Mouse (Mus musculus) adrenal gland, postnatal 36 days (tissue): ENCODE measurements at regions not wholly inside any gene's neighbourhood (a gene's known extent, or its start where the extent isn't known, plus 50 kb on each side); places are given as distances from the start of the nearest gene placed in this dataset.

Experiments used
- DNase-seq, 2 experiments: peaks; one replicate each; pipeline ENCODE4 v3.0.0; 2021; ENCODE audit warnings: mixed read lengths in 1 of 2

DNA sequence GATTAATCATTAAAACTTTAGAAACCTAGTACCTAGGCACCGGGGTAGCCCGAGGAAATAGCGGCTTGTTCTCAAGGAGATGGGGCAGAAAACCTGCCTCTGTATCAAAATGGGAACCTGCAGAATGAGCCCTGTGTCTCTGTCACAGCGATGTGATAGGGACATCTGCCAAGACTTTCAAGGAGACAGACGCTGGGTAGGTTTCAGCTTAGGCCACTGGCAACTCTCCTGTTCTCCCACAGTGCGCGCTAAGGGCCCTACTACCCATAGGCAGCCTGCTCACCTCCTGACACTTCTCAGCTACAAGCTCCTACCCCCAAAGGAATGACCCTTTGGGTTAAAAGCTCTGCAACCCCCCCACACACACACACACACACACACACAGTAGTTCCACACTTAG lies 396.4 kb downstream of the Sox9 start:
- no peak for DNase-seq

DNA sequence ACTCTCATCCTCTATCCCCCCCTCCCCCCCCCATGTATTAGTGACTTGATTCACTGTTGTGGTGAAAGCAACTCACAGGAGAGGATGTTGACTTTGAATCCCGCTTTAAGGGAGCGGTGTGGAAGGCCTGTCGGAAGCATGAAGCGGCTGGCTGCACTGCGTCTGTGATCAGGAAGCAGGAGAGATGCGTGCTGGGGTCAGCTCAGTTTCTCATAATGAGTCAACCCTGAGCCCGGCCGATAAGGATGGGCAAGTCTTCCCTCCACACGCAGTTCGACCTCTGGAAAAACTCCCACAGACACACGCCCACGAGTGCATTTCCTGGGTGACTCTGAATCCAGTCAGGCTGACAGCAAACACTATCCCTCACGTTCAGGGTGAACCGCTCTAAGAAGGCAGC lies 398.0 kb downstream of the Sox9 start:
- no peak for DNase-seq

DNA sequence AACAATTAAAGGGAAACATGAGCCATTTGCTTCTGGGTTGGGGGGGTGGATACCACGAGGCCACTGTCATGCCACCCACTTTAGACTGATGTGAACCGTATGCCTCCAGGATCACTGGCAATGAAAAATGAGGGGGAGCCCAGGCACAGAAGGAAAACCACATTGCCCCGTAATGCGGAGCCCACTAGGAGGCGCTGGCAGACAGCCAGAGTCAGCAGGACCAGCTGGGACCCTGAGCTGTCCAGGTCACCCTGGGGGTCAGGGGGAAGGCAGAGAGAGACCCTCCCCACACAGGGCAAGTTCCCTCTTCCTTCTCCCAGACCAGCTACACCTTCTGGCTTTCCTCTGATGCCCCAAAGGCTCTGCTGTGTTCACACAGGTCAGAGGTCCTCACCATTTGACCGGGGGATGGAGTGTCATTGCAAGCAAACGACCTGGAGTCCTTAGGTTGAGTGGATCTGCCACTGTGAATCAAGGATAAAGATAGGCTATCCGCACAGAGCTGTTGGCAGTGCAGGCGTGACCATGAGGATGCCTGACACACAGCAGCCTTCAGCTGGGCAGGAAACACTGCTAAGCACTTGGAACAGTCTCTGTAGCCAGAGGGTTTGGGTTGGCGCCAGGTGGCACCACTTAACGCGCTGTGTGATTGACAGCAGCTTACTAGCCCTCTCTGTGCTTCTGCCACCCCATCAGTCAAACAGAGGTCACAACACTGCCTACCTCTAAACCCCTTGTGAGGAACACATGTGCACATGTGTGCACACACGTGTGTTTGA lies 400.2 kb downstream of the Sox9 start:
- DNase-seq, result no peak

DNA sequence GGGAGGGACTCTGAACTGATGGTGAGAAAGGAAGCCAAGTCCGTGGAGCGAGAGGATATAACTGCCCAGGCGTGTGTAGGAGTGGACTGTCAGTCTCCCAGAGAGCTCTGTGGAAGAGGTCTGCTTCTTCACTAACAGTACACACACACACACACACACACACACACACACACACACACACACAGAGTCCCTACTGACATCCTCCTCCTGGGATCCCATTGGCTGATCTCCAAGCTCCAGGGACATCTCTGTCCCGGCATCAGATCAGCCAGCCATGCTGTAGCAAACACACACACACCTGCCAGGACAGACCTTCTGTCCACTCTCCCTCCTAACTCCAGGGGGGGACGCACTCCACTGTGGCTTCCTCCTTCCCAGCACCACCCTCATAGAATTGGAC lies 401.5 kb downstream of the Sox9 start:
- no peak for DNase-seq

DNA sequence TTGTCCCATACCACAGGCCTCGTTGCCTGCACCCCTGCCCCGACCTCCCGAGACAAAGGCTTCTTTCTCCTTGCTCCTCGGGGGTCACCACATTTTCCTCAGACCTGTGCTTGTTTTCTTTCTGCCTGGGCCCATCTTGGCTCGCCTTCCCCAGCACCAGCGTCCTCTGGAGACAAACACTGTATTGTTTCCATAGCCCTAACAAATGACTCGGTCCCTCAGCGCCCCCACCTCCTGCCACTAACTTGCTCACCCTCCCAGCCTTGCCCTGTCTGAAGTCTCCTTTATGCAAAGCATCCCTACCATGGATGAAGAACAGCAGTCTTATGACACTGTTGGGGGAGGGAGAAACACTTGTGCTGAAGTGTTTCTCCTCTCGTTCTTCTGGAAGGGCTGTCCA lies 402.1 kb downstream of the Sox9 start:
- DNase-seq, result no peak

DNA sequence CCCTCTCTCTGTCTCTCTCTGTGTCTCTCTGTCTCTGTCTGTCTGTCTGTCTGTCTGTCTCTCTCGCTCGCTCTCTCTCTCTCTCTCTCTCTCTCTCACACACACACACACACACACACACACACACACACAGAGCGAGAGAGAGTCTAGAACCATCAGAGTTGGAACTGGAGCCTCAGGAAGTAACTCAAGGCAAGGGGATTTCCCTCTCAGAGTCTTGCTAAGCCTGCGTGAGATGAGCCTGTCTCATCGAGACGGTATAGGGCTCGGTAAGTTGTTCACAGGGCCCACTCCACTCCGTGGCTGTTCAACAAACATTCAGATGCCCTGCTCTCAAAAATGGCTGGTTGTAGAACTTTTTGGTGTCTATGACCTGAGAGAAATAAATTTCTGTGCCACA lies 405.4 kb downstream of the Sox9 start:
- DNase-seq, result no peak

DNA sequence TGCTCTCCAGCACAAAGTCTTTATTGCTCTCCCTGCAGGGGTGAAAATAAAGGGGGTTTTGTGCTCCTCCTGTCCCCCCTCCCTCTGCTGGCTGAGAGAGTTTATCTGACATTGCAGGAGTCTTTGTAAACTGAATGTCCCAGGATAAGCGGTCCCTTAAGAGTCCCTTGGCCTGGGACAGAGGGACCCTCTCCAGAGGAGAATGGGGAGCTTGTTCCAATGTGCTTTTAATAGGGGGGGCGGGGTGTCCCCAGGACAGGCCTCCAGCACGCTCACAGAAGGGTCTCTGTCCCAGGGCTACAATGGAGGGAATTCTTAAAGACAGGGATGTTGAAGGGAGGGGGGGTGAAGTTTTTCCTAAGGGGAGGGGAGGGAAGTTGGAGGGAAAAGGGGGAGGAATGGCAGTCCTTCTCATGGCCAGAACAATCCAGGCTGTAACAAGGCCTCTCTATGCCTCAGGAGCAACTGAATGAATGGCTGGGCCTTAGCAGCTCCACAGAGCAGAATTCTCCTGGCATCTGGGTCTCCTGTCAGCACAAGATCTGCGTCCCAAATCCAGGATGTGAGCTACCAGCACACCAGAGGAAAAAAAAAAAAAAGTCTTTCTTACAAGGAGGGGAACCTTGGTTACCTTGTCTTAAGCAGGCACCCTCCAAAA lies 406.4 kb downstream of the Sox9 start:
- DNase-seq, result no peak

DNA sequence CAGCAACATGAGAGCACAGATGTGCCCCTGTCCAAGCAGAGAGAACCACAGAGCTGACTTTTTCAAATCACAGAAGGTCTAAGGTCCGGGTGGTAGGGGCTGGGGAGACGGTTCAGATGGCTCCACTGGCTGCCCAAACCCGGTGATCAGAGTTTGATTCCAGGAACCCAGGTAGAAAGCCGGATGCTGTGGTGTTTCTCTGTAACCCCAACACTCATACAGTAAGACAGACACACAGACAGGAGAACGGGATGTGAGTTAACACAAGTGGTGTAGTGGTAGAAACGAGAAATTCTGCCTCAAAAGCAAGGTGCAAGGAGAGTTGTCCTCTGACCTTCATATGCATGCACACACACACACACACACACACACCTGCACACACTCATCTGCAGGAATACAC lies 408.0 kb downstream of the Sox9 start:
- DNase-seq, result no peak

DNA sequence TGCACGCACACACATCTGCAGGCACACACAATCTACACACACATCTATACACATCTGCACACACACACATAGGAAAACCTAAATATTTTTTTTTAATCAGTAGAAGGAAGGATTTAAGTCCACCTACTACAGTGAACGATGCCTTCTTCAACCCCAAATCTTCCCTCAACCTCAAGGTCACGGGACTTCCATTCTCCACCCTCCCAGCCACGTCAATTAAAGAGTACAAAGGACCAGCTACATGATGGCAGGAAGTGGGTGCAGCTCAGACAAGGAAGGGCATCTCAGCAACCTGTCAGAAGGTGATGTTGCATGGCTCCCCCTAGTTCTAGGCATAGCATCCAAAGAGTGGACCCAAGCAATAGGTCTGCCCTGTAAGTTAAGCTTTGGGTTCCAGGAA lies 408.5 kb downstream of the Sox9 start:
- DNase-seq, result no peak

DNA sequence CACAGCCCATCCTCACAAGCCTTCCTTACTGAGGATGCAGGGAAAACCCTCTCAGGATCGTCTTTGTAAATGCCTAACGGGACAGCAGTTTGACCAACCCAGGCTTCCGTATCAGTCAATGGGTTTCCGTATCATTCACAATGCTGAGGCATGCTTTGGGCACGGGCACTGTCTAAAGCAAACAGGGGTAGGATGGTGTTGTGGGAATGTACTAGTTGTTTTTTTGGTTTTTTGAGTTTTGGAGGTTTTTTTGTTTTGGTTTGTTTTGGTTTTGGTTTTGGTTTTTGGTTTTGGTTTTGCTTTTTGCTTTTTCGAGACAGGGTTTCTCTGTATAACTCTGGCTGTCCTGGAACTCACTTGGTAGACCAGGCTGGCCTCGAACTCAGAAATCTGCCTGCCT lies 409.0 kb downstream of the Sox9 start:
- no peak for DNase-seq

DNA sequence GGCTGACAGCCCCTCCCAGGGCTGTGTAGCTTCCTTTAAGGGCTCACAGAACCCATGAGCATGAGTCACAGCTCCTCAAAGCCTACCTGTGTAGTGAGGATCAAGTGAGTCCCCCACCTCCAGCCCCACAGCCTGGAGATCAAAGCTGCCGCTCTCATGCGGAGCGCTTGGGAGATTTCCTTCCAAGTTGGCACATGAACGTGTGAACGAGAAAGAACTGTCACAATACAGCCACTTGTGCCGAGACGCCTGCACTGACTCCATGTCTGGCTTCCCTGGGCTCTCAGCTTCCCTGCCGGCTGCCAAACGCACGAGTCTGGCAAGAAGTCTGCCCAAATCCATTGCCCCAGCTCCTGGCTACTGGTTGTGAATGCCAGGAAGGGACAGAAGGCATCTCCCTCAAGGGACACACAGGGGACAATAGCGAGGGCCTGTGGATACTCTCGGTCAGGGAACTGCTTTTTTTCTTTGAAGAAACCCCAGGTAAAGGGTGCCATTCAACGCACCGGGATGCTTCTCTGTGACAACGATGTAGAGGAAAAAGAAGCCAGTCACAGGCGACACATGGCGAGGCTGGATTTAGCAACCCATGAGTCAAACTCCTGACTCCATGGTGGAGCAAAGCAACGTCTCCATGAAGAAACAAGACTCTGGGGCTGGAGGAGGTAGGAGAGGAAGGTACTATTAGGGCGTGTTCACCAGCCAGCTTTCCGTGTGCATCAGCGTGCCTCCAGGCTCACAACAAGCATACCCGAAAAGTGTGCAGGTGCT lies 410.2 kb downstream of the Sox9 start:
- no peak for DNase-seq

DNA sequence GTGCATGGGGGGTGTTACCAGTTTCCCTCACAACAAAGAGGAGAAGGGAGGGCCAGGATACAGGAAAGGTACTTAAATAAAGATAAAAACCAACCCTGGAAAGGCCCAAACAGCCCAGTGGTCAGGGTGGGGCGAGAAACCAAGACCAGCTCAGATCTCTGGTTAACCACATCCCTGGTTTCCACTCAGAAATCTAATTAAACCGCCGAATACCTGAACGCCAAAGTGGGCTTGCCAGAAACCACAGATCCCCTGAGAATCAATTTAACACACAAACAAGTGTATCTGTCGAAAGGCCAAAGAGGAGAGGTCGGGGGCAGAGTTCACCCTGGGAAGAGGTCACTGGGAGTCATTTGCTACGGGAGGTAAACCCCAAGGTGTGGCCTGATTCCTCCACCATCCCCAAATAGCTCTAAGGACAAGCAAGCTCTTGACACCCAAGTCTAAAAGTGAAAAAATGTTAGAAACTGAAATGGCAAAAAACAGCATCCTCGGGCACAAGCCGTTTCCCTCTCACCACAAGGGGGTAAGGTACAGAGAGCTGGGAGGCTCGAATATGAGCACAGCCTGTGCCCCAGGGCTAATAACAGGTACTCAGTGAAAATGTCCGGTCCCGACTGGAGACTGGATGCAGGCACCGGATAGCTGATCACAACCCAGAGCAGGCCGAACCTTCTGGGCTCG lies 412.3 kb downstream of the Sox9 start:
- DNase-seq, result no peak
